In the genomic region with DNA sequence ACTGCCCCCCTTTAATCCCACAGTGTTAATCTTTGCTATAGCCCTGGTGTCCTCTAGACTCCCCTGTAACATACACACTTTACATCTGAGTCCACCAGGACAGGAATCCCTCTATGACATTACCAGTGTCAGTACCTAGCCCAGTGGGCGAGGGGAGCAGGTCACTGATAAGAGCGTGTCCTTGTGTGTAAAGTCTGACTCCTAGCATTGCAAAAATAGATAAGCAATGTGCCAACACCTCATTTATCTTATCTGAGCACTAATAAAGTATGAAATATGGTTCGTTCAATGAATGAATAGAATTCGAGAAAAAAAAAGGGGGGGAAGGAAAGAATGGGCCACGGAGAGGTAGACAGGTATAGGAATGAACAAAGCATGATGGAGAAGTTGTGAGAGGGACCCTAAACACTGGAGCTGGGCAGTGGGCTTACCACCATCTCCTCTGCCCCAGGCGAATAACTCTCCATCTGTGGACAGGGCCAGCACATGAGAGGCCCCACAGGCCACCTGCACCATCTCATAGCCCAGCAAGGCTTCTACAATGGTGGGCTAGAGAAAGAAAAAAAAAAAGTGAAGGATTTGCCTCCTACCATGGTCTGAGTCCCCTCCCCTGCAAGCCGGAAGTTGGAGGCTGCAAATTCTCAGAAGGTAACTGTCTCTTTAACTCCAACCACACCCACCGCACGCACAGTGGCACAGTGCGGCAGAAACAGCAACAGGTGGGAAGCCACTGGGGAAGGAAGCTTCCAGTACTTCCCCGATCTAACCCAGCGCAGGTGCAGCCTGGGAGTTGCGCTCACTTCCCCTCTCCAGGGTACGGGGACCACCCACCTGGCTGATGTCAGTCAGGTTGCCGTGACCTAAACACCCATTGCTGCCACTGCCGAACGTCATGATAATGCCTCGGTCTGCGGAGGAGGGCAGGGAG, we compare ENCODE assay signal across 9 mouse cellular contexts. TPM values are rescaled to one million over a fixed set of nuclear protein-coding genes. Genes with fewer than 3 reads are reported as not detected.
DNase-seq lines count a peak whose midpoint lies in the region; ATAC-seq and TF ChIP-seq lines count a peak whose summit lies in the region.
"Had no signal": no experiment of that assay in that cellular context is flagged by ENCODE, and none has a peak within 500 bp of the region (broad histone marks: within the 10 kb centered on the region; RNA-seq: fewer than 3 reads in every experiment).

No protein-coding gene starts in this region.

- H3K36me3 ChIP-seq in hindbrain, embryonic 10.5 days, result peaks cover 9% of the 10 kb centered on the region
- H3K36me3 ChIP-seq in hindbrain, postnatal 0 days (ENCODE audit: insufficient read depth, low read length), result no peaks in the 10 kb centered on the region
- peaks cover 28% of the 10 kb centered on the region for H3K36me3 ChIP-seq in embryonic facial prominence, embryonic 10.5 days (replicated peaks)
- no peaks in the 10 kb centered on the region; the same call in 1 of the 2 replicates for H3K36me3 ChIP-seq in lung, postnatal 0 days (ENCODE audit: insufficient read depth, low read length)
- no peaks in the 10 kb centered on the region for H3K36me3 ChIP-seq in thymus, adult 2 months (ENCODE audit: control insufficient read depth, insufficient read depth, low read length)

- H3K27me3 ChIP-seq in hindbrain, embryonic 10.5 days (ENCODE audit: insufficient read depth, poor library complexity, severe bottlenecking), result peaks cover 14% of the 10 kb centered on the region
- H3K27me3 ChIP-seq in hindbrain, postnatal 0 days (ENCODE audit: insufficient read depth, low read length), result no peaks in the 10 kb centered on the region
- peaks cover 14% of the 10 kb centered on the region for H3K27me3 ChIP-seq in embryonic facial prominence, embryonic 10.5 days (replicated peaks; ENCODE audit: low read depth, poor library complexity, severe bottlenecking)
- H3K27me3 ChIP-seq in lung, postnatal 0 days (replicated peaks; ENCODE audit: insufficient read depth, low read length), result no peaks in the 10 kb centered on the region
- no peaks in the 10 kb centered on the region for H3K27me3 ChIP-seq in thymus, adult 2 months (ENCODE audit: control insufficient read depth, insufficient read depth, low read length)
- H3K27me3 ChIP-seq: Patski had no signal

- 58% methylated on average over 19 of the region's 19 CpGs for WGBS in hindbrain, embryonic 10.5 days
- 58% methylated on average over 19 of the region's 19 CpGs for WGBS in hindbrain, postnatal 0 days
- 55% methylated on average over 19 of the region's 19 CpGs for WGBS in embryonic facial prominence, embryonic 10.5 days
- WGBS in lung, postnatal 0 days, result 52% methylated on average over 19 of the region's 19 CpGs
- 21% methylated on average over 19 of the region's 19 CpGs for WGBS in thymus, adult 2 months

- no peak overlapping the region for H3K4me2 ChIP-seq in hindbrain, postnatal 0 days (ENCODE audit: low read depth, low read length)
- H3K4me2 ChIP-seq in lung, postnatal 0 days (replicated peaks; ENCODE audit: low read depth, low read length), result 0 out of 2 replicates have a peak overlapping the region, but pooled peaks have one; percentile 6

- ATAC-seq in hindbrain, postnatal 0 days, result no peak
- no peak for ATAC-seq in lung, postnatal 0 days
- ATAC-seq: Patski had no signal

- H3K27ac ChIP-seq in hindbrain, embryonic 10.5 days, result no peak overlapping the region
- no peak overlapping the region for H3K27ac ChIP-seq in hindbrain, postnatal 0 days
- 0 out of 2 replicates have a peak overlapping the region, but pooled peaks have one; percentile 6 for H3K27ac ChIP-seq in embryonic facial prominence, embryonic 10.5 days (replicated peaks)
- H3K27ac ChIP-seq in lung, postnatal 0 days (ENCODE audit: low read length), result no peak overlapping the region
- H3K27ac ChIP-seq in thymus, adult 2 months (ENCODE audit: control insufficient read depth, insufficient read depth, low read length), result peak overlapping the region; percentile 80

- peaks cover 23% of the 10 kb centered on the region for H3K4me1 ChIP-seq in hindbrain, embryonic 10.5 days (replicated peaks)
- H3K4me1 ChIP-seq in hindbrain, postnatal 0 days (ENCODE audit: insufficient read depth, low read length), result 0 out of 2 replicates have a peak, but pooled peaks cover 6% of the 10 kb centered on the region
- H3K4me1 ChIP-seq in embryonic facial prominence, embryonic 10.5 days, result peaks cover 36% of the 10 kb centered on the region
- peaks cover 10% of the 10 kb centered on the region for H3K4me1 ChIP-seq in lung, postnatal 0 days (ENCODE audit: insufficient read depth, low read depth, low read length)
- H3K4me1 ChIP-seq in thymus, adult 2 months (replicated peaks; ENCODE audit: control insufficient read depth, insufficient read depth, low read length), result peaks cover 17% of the 10 kb centered on the region

- 0 out of 2 replicates have a peak overlapping the region, but pooled peaks have one; percentile 9 for H3K4me3 ChIP-seq in hindbrain, embryonic 10.5 days
- H3K4me3 ChIP-seq in hindbrain, postnatal 0 days (ENCODE audit: low read length), result no peak overlapping the region
- H3K4me3 ChIP-seq in embryonic facial prominence, embryonic 10.5 days, result peak overlapping the region; percentile 25; the same call in 1 of the 2 replicates
- no peak overlapping the region for H3K4me3 ChIP-seq in lung, postnatal 0 days (ENCODE audit: low read depth, low read length)
- peak overlapping the region; percentile 35 for H3K4me3 ChIP-seq in thymus, adult 2 months (ENCODE audit: control insufficient read depth, insufficient read depth, low read length)

- TF ChIP-seq EP300 in lung, postnatal 0 days (IDR thresholded peaks at IDR 0.05), result no peak

- no peaks in the 10 kb centered on the region for H3K9me3 ChIP-seq in hindbrain, embryonic 10.5 days
- H3K9me3 ChIP-seq in hindbrain, postnatal 0 days (ENCODE audit: low read length), result no peaks in the 10 kb centered on the region
- no peaks in the 10 kb centered on the region for H3K9me3 ChIP-seq in embryonic facial prominence, embryonic 10.5 days
- no peaks in the 10 kb centered on the region for H3K9me3 ChIP-seq in lung, postnatal 0 days (ENCODE audit: low read length)

- DNase-seq in hindbrain, embryonic 10.5 days (ENCODE audit: low spot score), result no peak
- DNase-seq in hindbrain, postnatal 0 days (ENCODE audit: low spot score), result no peak
- no peak for DNase-seq in embryonic facial prominence, embryonic 10.5 days (ENCODE audit: low spot score)
- no peak for DNase-seq in lung, postnatal 0 days (ENCODE audit: low spot score)
- DNase-seq in thymus, adult 2 months, result peak; percentile 82
- no peak for DNase-seq in testis, postnatal 10 days (ENCODE audit: low spot score)
- DNase-seq in cerebellum, adult 9-11 months, result no peak
- DNase-seq in embryo, embryonic 10 days (ENCODE audit: low spot score), result no peak

- H3K9ac ChIP-seq in hindbrain, postnatal 0 days (replicated peaks; ENCODE audit: low read length), result no peak overlapping the region
- no peak overlapping the region for H3K9ac ChIP-seq in lung, postnatal 0 days (replicated peaks; ENCODE audit: low read depth)

- 0 out of 2 replicates have a peak, but pooled peaks have one; percentile 41 for TF ChIP-seq POLR2A in thymus, adult 2 months (IDR thresholded peaks at IDR 0.05; ENCODE audit: control insufficient read depth, extremely low read depth, insufficient read depth, low read length, poor library complexity)

- no peak for TF ChIP-seq CTCF in hindbrain, postnatal 0 days (IDR thresholded peaks at IDR 0.05; ENCODE audit: low read depth)
- no peak for TF ChIP-seq CTCF in lung, postnatal 0 days (IDR thresholded peaks at IDR 0.05)
- 0 out of 2 replicates have a peak, but pooled peaks have one; percentile 26 for TF ChIP-seq CTCF in thymus, adult 2 months (IDR thresholded peaks at IDR 0.05; ENCODE audit: borderline replicate concordance, control insufficient read depth, extremely low read depth, insufficient read depth, low read length, poor library complexity)

RNA-seq across cellular contexts. Expression of a gene that starts 3.4 kb away (rescaled TPM):
- 124 and 163 TPM in 2 replicates for polyA plus RNA-seq in hindbrain, embryonic 10.5 days (2016; fragmentation: Nextera tagmentation; extraction: Ambion mirVana)
- 124 and 130 TPM in 2 replicates for total RNA-seq in hindbrain, postnatal 0 days (2014; rRNA removed)
- 79.5 and 88.7 TPM in 2 replicates for polyA plus RNA-seq in hindbrain, postnatal 0 days (2015; fragmentation: Nextera tagmentation; extraction: Ambion mirVana)
- polyA plus RNA-seq in embryonic facial prominence, embryonic 10.5 days (2016; fragmentation: Nextera tagmentation; extraction: Ambion mirVana), result 151 and 157 TPM in 2 replicates
- 33.0 and 33.9 TPM in 2 replicates for polyA plus RNA-seq in lung, postnatal 0 days (2015; fragmentation: Nextera tagmentation; extraction: Ambion mirVana)
- polyA plus RNA-seq in thymus, adult 2 months (2012; rRNA removed), result 275 TPM in 2 replicates

RNA-seq across cellular contexts. Expression of a gene that starts 7.7 kb away (rescaled TPM):
- polyA plus RNA-seq in hindbrain, embryonic 10.5 days (2016; fragmentation: Nextera tagmentation; extraction: Ambion mirVana), result 11.3 and 12.1 TPM in 2 replicates
- 7.6 and 11.8 TPM in 2 replicates for total RNA-seq in hindbrain, postnatal 0 days (2014; rRNA removed)
- 7.3 and 7.7 TPM in 2 replicates for polyA plus RNA-seq in hindbrain, postnatal 0 days (2015; fragmentation: Nextera tagmentation; extraction: Ambion mirVana)
- polyA plus RNA-seq in embryonic facial prominence, embryonic 10.5 days (2016; fragmentation: Nextera tagmentation; extraction: Ambion mirVana), result 13.5 and 15.3 TPM in 2 replicates
- polyA plus RNA-seq in lung, postnatal 0 days (2015; fragmentation: Nextera tagmentation; extraction: Ambion mirVana), result 11.7 and 14.4 TPM in 2 replicates
- 27.0 and 27.4 TPM in 2 replicates for polyA plus RNA-seq in thymus, adult 2 months (2012; rRNA removed)

RNA-seq across cellular contexts. Expression of a gene that starts 7.7 kb away (rescaled TPM):
- polyA plus RNA-seq in hindbrain, embryonic 10.5 days (2016; fragmentation: Nextera tagmentation; extraction: Ambion mirVana), result 7.0 and 8.9 TPM in 2 replicates
- total RNA-seq in hindbrain, postnatal 0 days (2014; rRNA removed), result 37.5 and 46.1 TPM in 2 replicates
- polyA plus RNA-seq in hindbrain, postnatal 0 days (2015; fragmentation: Nextera tagmentation; extraction: Ambion mirVana), result 36.8 and 42.6 TPM in 2 replicates
- 8.8 and 9.2 TPM in 2 replicates for polyA plus RNA-seq in embryonic facial prominence, embryonic 10.5 days (2016; fragmentation: Nextera tagmentation; extraction: Ambion mirVana)
- polyA plus RNA-seq in lung, postnatal 0 days (2015; fragmentation: Nextera tagmentation; extraction: Ambion mirVana), result 18.2 and 20.0 TPM in 2 replicates
- 30.0 and 33.1 TPM in 2 replicates for polyA plus RNA-seq in thymus, adult 2 months (2012; rRNA removed)

RNA-seq across cellular contexts. Expression of a gene that starts 14.6 kb away (rescaled TPM):
- polyA plus RNA-seq in hindbrain, embryonic 10.5 days (2016; fragmentation: Nextera tagmentation; extraction: Ambion mirVana), result 1,007 and 1,099 TPM in 2 replicates
- total RNA-seq in hindbrain, postnatal 0 days (2014; rRNA removed), result 418 and 469 TPM in 2 replicates
- 906 and 915 TPM in 2 replicates for polyA plus RNA-seq in hindbrain, postnatal 0 days (2015; fragmentation: Nextera tagmentation; extraction: Ambion mirVana)
- polyA plus RNA-seq in embryonic facial prominence, embryonic 10.5 days (2016; fragmentation: Nextera tagmentation; extraction: Ambion mirVana), result 1,123 and 1,138 TPM in 2 replicates
- polyA plus RNA-seq in lung, postnatal 0 days (2015; fragmentation: Nextera tagmentation; extraction: Ambion mirVana), result 991 and 1,079 TPM in 2 replicates
- 193 and 312 TPM in 2 replicates for polyA plus RNA-seq in thymus, adult 2 months (2012; rRNA removed)

RNA-seq across cellular contexts. Expression of a gene that starts 19.4 kb away (rescaled TPM):
- polyA plus RNA-seq in hindbrain, embryonic 10.5 days (2016; fragmentation: Nextera tagmentation; extraction: Ambion mirVana), result 71.8 and 80.5 TPM in 2 replicates
- 85.6 and 96.4 TPM in 2 replicates for total RNA-seq in hindbrain, postnatal 0 days (2014; rRNA removed)
- polyA plus RNA-seq in hindbrain, postnatal 0 days (2015; fragmentation: Nextera tagmentation; extraction: Ambion mirVana), result 63.5 and 76.2 TPM in 2 replicates
- 107 and 123 TPM in 2 replicates for polyA plus RNA-seq in embryonic facial prominence, embryonic 10.5 days (2016; fragmentation: Nextera tagmentation; extraction: Ambion mirVana)
- polyA plus RNA-seq in lung, postnatal 0 days (2015; fragmentation: Nextera tagmentation; extraction: Ambion mirVana), result 103 and 104 TPM in 2 replicates
- 15.4 and 18.5 TPM in 2 replicates for polyA plus RNA-seq in thymus, adult 2 months (2012; rRNA removed)

Comparison
In these comparisons a context has a peak if more than half of its experiments do, and no peak if none do; other contexts are left out.
1. H3K4me3 ChIP-seq: peak in hindbrain, embryonic 10.5 days (single experiment), embryonic facial prominence, embryonic 10.5 days (single experiment) and thymus, adult 2 months (single experiment); none in hindbrain, postnatal 0 days (single experiment) and lung, postnatal 0 days (single experiment).
2. H3K27ac ChIP-seq: peak in embryonic facial prominence, embryonic 10.5 days (single experiment) and thymus, adult 2 months (single experiment); none in hindbrain, embryonic 10.5 days (single experiment), hindbrain, postnatal 0 days (single experiment) and lung, postnatal 0 days (single experiment).